Mouse (Mus musculus) hematopoietic multipotent progenitor cell, adult 10-12 weeks (in vitro differentiated cells): ENCODE measurements around the gene Olfr1451. TPM values are rescaled to one million over a fixed set of nuclear protein-coding genes. Genes with fewer than 3 reads are reported as not detected.

ENCODE experiments used
- polyA plus RNA-seq: library from polyadenylated mRNA; stranded (reverse); fragments of >175 nt; gene quantifications from 2 replicates; pipeline ENCODE4 v1.2.3, GENCODE M21; 2012; ENCODE audit warnings: low replicate concordance

Olfr1451 gene
- not detected in 2 replicates for polyA plus RNA-seq

GRCm38 (mm10) chr19:12994714-12995113 is at the start of gene Olfr1451:
Gene Olfr1451 (plus strand): TSS chr19:12995014.

GRCm38 (mm10) chr19:12949958-12950357 is 44.9 kb upstream of the Olfr1451 start, which contains the start of gene Olfr1450:
Gene Olfr1450 (plus strand): TSS chr19:12950258.

DNA sequence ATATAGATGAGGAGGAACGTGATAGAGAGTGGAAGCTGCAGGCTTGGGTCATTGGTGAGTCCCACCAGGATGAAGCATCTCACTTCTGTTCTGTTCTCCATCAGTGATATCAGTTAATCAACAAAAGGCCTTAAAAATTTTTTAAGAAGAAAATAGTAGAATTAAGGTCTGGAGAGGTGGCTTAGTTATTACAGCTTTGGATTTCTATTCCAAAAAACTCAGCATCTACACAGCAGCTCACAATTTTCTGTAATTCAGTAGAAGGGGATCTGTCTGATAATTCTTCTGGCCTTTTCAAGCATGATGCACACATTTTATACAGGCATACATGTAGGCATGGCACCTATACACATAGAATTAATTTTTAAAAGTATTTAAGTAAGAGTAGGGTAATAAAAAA is 33.4 kb downstream of the Olfr1451 start, which contains the start of gene Olfr1453:
Olfr1453 (minus strand) TSS at position 101 of the 400 bp plus-strand sequence.

Other genes starting within 250 kb of the Olfr1451 start
- gene Cntf, start 229.4 kb upstream of the Olfr1451 start, polyA plus RNA-seq: 0.26 TPM in 1 of 2 replicates, not detected in the other
- 24.5 and 39.3 TPM in 2 replicates for gene Zfp91, start 198.9 kb upstream of the Olfr1451 start, polyA plus RNA-seq
- 4.5 and 5.1 TPM in 2 replicates for gene Lpxn, start 198.8 kb upstream of the Olfr1451 start, polyA plus RNA-seq
- not detected in 2 replicates for gene Gm5244, start 148.3 kb upstream of the Olfr1451 start, polyA plus RNA-seq
- gene Olfr1444, start 137.7 kb upstream of the Olfr1451 start, polyA plus RNA-seq: 0.10 TPM in 1 of 2 replicates, not detected in the other
- not detected in 2 replicates for gene Olfr1445, start 111.2 kb upstream of the Olfr1451 start, polyA plus RNA-seq
- gene Olfr1446, start 101.5 kb upstream of the Olfr1451 start, polyA plus RNA-seq: not detected in 2 replicates
- gene Olfr1447, start 91.3 kb upstream of the Olfr1451 start, polyA plus RNA-seq: not detected in 2 replicates
- not detected in 2 replicates for gene Olfr1448, start 70.6 kb upstream of the Olfr1451 start, polyA plus RNA-seq
- gene Olfr1449, start 64.2 kb upstream of the Olfr1451 start, polyA plus RNA-seq: not detected in 2 replicates
- gene Olfr1450, start 44.8 kb upstream of the Olfr1451 start, polyA plus RNA-seq: not detected in 2 replicates
- not detected in 2 replicates for gene Olfr1453, start 33.3 kb downstream of the Olfr1451 start, polyA plus RNA-seq
- gene Olfr1454, start 65.6 kb downstream of the Olfr1451 start, polyA plus RNA-seq: not detected in 2 replicates
- not detected in 2 replicates for gene Olfr1457, start 102.9 kb downstream of the Olfr1451 start, polyA plus RNA-seq
- not detected in 2 replicates for gene Olfr1458, start 111.8 kb downstream of the Olfr1451 start, polyA plus RNA-seq
- gene Olfr1459, start 154.5 kb downstream of the Olfr1451 start, polyA plus RNA-seq: not detected in 2 replicates
- not detected in 2 replicates for gene Olfr1461, start 168.0 kb downstream of the Olfr1451 start, polyA plus RNA-seq
- not detected in 2 replicates for gene Olfr1462, start 190.7 kb downstream of the Olfr1451 start, polyA plus RNA-seq
- gene Olfr1463, start 236.3 kb downstream of the Olfr1451 start, polyA plus RNA-seq: not detected in 2 replicates